Mouse (Mus musculus): ENCODE results near the gene Stkld1. TPM values are rescaled to one million over a fixed set of nuclear protein-coding genes. Genes with fewer than 3 reads are reported as not detected.

Stkld1 gene
- polyA plus RNA-seq, 1 experiment from 2014 or later: not detected

DNA sequence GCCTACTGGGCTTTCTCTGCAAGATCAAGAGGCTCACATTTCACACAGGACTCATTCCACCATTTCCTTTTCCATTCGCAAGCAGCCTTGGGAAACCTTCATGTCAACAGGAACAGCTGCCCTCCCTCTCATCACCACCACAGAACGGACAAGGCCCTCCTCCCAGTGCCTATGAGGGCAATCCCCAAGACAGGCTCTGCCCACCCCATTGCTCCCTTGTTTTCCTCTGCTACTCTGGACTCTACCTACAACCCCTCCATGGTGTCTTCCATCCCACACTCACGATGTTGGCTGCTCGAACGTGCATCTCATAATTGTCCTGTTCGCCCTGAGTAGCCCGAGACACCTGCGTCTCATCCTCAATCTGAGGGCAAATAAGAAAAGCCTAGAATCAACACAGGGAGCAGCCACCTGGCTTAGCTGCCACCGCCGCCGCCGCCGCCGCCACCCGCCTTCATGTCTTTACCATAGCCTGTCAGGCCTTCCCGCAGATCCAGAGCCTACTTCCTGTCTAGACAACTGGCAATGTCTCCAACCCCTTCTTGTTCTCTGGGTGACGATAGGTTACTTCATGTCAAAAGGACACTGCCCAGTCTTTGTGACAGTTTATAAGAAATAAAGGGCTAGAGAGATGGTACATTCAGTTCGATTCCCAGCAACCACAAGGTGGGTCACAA is 25.0 kb upstream of the Stkld1 start:
- WGBS: 90% methylated on average over 18 of the region's 18 CpGs
- no peak for ATAC-seq (ENCODE audit: low FRiP score, low read depth)
- Histone ChIP-seq H3K4me3 (peak overlapping the region; percentile 91), H3K9me3 (no peaks in the 10 kb centered on the region), H3K9ac (peak overlapping the region; percentile 88), H3K4me2 (replicated peaks) (peak overlapping the region; percentile 72), H3K36me3 (peaks cover 71% of the 10 kb centered on the region), H3K4me1 (peaks cover 34% of the 10 kb centered on the region), H3K27ac (no peak overlapping the region), H3K27me3 (no peaks in the 10 kb centered on the region)

DNA sequence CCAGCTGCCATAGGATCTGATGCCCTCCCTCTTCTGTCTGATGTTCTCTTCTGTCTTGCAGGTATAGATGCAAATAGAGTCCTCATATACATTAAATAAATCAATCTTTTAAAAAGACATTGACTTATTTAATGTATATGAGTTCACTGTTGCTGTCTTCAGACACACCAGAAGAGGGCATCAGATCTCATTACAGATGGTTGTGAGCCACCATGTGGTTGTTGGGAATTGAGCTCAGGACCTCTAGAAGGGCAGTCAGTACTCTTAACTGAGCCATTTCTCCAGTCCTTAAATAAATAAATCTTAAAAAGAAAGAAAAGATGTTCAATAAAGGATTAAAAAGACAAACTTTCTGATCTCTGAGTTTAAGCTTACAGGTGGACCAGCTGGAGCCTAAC is 24.5 kb upstream of the Stkld1 start:
- no peaks in the 10 kb centered on the region for H3K9me3 ChIP-seq
- peaks cover 74% of the 10 kb centered on the region for H3K36me3 ChIP-seq
- no peaks in the 10 kb centered on the region for H3K27me3 ChIP-seq
- 0 out of 2 replicates have a peak overlapping the region, but pooled peaks have one; percentile 80 for H3K27ac ChIP-seq
- H3K9ac ChIP-seq: peak overlapping the region; percentile 88
- no peak for ATAC-seq (ENCODE audit: low FRiP score, low read depth)
- H3K4me1 ChIP-seq: peaks cover 31% of the 10 kb centered on the region
- peak overlapping the region; percentile 91 for H3K4me3 ChIP-seq
- H3K4me2 ChIP-seq (replicated peaks): peak overlapping the region; percentile 72

- under 1% methylated on average over 74 of the region's 74 CpGs for WGBS
- Histone ChIP-seq H3K27me3 (no peaks in the 10 kb centered on the region), H3K9me3 (no peaks in the 10 kb centered on the region), H3K4me2 (replicated peaks) (peak within 1 kb of the TSS; percentile 100), H3K27ac (peak within 1 kb of the TSS; percentile 93), H3K4me3 (peak within 1 kb of the TSS; percentile 91), H3K9ac (peak within 1 kb of the TSS; percentile 100), H3K36me3 (peaks cover 67% of the 10 kb centered on the region), H3K4me1 (peaks cover 40% of the 10 kb centered on the region)
- ATAC-seq (ENCODE audit: low FRiP score, low read depth): peak; percentile 91
Measured at GRCm38 (mm10) chr2:26910124-26910993, 23.5 kb upstream of the Stkld1 start, which contains the start of the genes Med22 and Rpl7a. Med22 (minus strand) TSS chr2:26910677. Rpl7a (plus strand) TSS chr2:26910764.

DNA sequence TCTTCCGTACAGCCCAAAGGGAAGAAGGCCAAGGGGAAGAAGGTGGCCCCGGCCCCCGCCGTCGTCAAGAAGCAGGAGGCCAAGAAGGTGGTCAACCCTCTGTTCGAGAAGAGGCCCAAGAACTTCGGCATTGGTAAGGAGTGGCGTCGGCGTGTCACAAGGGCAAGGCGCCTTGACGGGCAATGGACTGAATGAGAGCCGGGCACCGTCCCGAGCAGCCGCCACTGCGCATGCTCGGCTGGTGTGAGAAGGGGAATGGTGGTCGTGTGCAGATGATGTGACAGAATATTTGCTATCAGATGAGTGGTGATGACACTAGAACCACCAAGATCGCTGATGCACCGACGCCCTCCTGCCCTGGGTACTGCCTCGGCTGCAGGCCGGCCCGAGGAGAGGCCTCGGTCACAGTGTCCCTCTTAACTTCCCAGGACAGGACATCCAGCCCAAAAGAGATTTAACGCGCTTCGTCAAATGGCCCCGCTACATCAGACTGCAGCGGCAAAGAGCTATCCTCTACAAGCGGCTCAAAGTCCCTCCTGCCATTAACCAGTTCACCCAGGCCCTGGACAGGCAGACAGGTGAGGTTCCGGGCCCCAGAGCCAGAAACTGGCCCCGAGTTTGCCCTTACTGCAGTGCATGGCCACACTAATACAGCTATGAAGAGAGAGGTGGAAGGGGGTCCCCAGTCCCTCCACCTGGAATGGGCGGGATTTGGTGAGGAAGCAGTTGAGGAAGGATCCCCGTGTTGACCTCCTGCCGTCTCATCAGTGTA is 22.7 kb upstream of the Stkld1 start:
- ATAC-seq (ENCODE audit: low FRiP score, low read depth): peak; percentile 41
- Histone ChIP-seq H3K9me3 (no peaks in the 10 kb centered on the region), H3K27me3 (no peaks in the 10 kb centered on the region), H3K9ac (peak overlapping the region; percentile 100), H3K4me2 (replicated peaks) (peak overlapping the region; percentile 100), H3K4me1 (peaks cover 45% of the 10 kb centered on the region), H3K4me3 (peak overlapping the region; percentile 91), H3K27ac (peak overlapping the region; percentile 93), H3K36me3 (peaks cover 59% of the 10 kb centered on the region)
- WGBS: under 1% methylated on average over 37 of the region's 37 CpGs

DNA sequence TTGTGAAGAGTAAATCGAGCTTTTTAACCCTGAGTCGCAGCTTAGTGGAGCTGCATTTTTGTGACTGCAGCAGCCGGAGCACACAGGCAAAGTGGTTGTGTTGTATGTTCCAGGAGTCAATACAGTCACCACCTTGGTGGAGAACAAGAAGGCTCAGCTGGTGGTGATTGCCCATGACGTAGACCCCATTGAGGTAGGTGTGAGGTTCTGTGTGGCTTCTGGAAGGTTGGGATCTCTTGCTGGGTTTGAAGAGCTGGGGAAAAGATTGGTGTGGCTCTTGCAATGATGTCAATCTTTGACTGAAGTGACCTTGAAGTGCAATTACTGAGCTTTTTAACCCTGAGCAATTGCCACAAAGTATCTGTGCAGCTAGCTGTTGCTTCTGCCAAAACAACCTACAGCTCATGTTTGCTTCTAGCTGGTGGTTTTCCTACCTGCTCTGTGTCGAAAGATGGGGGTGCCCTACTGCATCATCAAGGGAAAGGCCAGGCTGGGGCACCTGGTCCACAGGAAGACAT is 21.5 kb upstream of the Stkld1 start:
- H3K9ac ChIP-seq: peak overlapping the region; percentile 100
- ATAC-seq (ENCODE audit: low FRiP score, low read depth): no peak
- 66% methylated on average over 5 of the region's 5 CpGs for WGBS
- no peaks in the 10 kb centered on the region for H3K27me3 ChIP-seq
- H3K4me1 ChIP-seq: peaks cover 53% of the 10 kb centered on the region
- no peaks in the 10 kb centered on the region for H3K9me3 ChIP-seq
- peak overlapping the region; percentile 100 for H3K4me2 ChIP-seq (replicated peaks)
- peak overlapping the region; percentile 91 for H3K4me3 ChIP-seq
- no peak overlapping the region for H3K27ac ChIP-seq
- H3K36me3 ChIP-seq: peaks cover 47% of the 10 kb centered on the region

- no peak overlapping the region for H3K27ac ChIP-seq
- H3K36me3 ChIP-seq: peaks cover 44% of the 10 kb centered on the region
- no peaks in the 10 kb centered on the region for H3K27me3 ChIP-seq
- H3K4me1 ChIP-seq: peaks cover 59% of the 10 kb centered on the region
- ATAC-seq (ENCODE audit: low FRiP score, low read depth): no peak
- H3K9ac ChIP-seq: no peak overlapping the region
- no peak overlapping the region for H3K4me2 ChIP-seq (replicated peaks)
- 83% methylated on average over 17 of the region's 17 CpGs for WGBS
- no peaks in the 10 kb centered on the region for H3K9me3 ChIP-seq
- no peak overlapping the region for H3K4me3 ChIP-seq
Measured at GRCm38 (mm10) chr2:26913416-26914147, 20.3 kb upstream of the Stkld1 start.

GRCm38 (mm10) chr2:26914148-26914941 is 19.5 kb upstream of the Stkld1 start:
- Histone ChIP-seq H3K9me3 (no peaks in the 10 kb centered on the region), H3K27ac (no peak overlapping the region), H3K9ac (no peak overlapping the region), H3K4me3 (peak overlapping the region; percentile 68; the same call in 1 of the 2 replicates), H3K4me2 (replicated peaks) (peak overlapping the region; percentile 98), H3K27me3 (no peaks in the 10 kb centered on the region), H3K4me1 (peaks cover 51% of the 10 kb centered on the region), H3K36me3 (peaks cover 50% of the 10 kb centered on the region)
- ATAC-seq (ENCODE audit: low FRiP score, low read depth): no peak
- WGBS: 55% methylated on average over 8 of the region's 8 CpGs

DNA sequence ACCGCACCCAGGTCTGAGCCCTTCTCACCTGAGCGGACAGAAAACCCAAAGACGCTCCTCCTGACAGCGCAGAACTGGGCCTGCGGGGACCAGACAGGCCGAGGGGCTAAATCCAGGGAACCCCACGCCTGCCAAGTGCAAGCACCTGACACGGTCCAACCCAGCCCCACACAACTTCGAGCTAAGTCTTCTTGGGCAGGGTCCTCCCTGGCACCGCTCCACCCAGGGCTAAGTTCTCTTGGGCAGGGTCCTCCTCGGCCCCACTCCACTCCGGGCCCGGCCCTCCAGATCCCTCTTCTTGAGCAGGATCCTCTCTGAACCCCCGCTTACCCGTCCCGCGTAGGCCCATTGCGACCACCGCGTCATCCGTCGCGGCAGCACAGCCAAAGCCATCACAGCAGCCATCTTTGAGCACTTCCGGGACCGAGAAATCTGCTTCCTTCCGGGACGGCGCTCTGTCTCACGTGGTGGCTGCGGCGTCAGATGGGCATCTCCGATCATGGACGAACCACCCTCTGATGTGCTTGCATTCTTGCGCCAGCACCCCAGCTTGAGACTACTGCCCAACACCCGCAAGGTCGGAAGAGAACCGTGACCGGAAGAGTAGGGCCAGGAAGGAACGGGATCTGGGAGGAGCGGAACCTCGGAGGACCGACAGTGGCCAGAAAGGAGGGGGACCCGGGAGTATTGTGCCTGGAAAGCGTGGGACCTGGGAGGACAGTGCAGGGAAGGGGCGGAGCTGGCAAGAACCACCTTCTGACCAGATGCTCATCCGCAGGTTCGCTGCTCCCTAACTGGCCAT is 17.7 kb upstream of the Stkld1 start, which contains the start of the genes Surf2 and Surf1:
TSS of gene Surf2 (plus strand) at position 441 of the 802 bp plus-strand sequence.
TSS of gene Surf1 (minus strand) at position 604 of the 802 bp plus-strand sequence.
- Histone ChIP-seq H3K9me3 (no peaks in the 10 kb centered on the region), H3K4me2 (replicated peaks) (peak within 1 kb of the TSS; percentile 98), H3K4me3 (peak within 1 kb of the TSS; percentile 68), H3K27ac (peak within 1 kb of the TSS; percentile 69; the same call in 1 of the 2 replicates), H3K27me3 (no peaks in the 10 kb centered on the region), H3K36me3 (peaks cover 68% of the 10 kb centered on the region), H3K4me1 (peaks cover 47% of the 10 kb centered on the region), H3K9ac (peak within 1 kb of the TSS; percentile 87)
- WGBS: 2% methylated on average over 47 of the region's 47 CpGs
- ATAC-seq (ENCODE audit: low FRiP score, low read depth): peak; percentile 75

- no peak for ATAC-seq (ENCODE audit: low FRiP score, low read depth)
- Histone ChIP-seq H3K4me1 (peaks cover 45% of the 10 kb centered on the region), H3K27me3 (no peaks in the 10 kb centered on the region), H3K27ac (peak overlapping the region; percentile 69; the same call in 1 of the 2 replicates), H3K4me3 (peak overlapping the region; percentile 68), H3K9ac (peak overlapping the region; percentile 87), H3K4me2 (replicated peaks) (peak overlapping the region; percentile 98), H3K36me3 (peaks cover 70% of the 10 kb centered on the region), H3K9me3 (no peaks in the 10 kb centered on the region)
- WGBS: 2% methylated on average over 13 of the region's 13 CpGs
Measured at GRCm38 (mm10) chr2:26916738-26917137, 17.1 kb upstream of the Stkld1 start.

- 85% methylated on average over 3 of the region's 3 CpGs for WGBS
- H3K27me3 ChIP-seq: no peaks in the 10 kb centered on the region
- no peak for ATAC-seq (ENCODE audit: low FRiP score, low read depth)
- peaks cover 70% of the 10 kb centered on the region for H3K36me3 ChIP-seq
- H3K4me2 ChIP-seq (replicated peaks): no peak overlapping the region
- no peak overlapping the region for H3K4me3 ChIP-seq
- no peaks in the 10 kb centered on the region for H3K9me3 ChIP-seq
- H3K4me1 ChIP-seq: peaks cover 29% of the 10 kb centered on the region
- no peak overlapping the region for H3K9ac ChIP-seq
- H3K27ac ChIP-seq: no peak overlapping the region
Measured at GRCm38 (mm10) chr2:26919684-26920083, 14.2 kb upstream of the Stkld1 start.

Measured in limb, embryonic 13.5 days (tissue).